Mouse (Mus musculus) hindbrain, postnatal 0 days (tissue): ENCODE measurements around the gene Zfp217. TPM values are rescaled to one million over a fixed set of nuclear protein-coding genes. Genes with fewer than 3 reads are reported as not detected.

Experiments
- ATAC-seq: fragments of 200-750 bp; cut with Nextera tagmentation; 2 replicates; pipeline ENCODE4 v1.8.0; 2017; ENCODE audit warnings: mild to moderate bottlenecking, moderate TSS enrichment, moderate library complexity
- DNase-seq: peaks from one replicate; pipeline ENCODE4 v3.0.0-alpha.2; 2015; ENCODE audit warnings: low spot score
- H3K27ac ChIP-seq: fragments of 300-500 bp; sonication (generic); 2 replicates; pipeline ENCODE4 v1.5.1; 2014; ENCODE audit warnings: mild to moderate bottlenecking
- H3K27me3 ChIP-seq: fragments of 300-500 bp; sonication (generic); 2 replicates; pipeline ENCODE4 v1.6.1; 2014; ENCODE audit warnings: low read length, mixed read lengths; ENCODE audit not compliant: insufficient read depth
- H3K36me3 ChIP-seq: fragments of 300-500 bp; sonication (generic); 2 replicates; pipeline ENCODE4 v1.6.1; 2014; ENCODE audit warnings: low read length, mixed read lengths; ENCODE audit not compliant: insufficient read depth
- H3K4me1 ChIP-seq: fragments of 300-500 bp; sonication (generic); 2 replicates; pipeline ENCODE4 v1.6.1; 2014; ENCODE audit warnings: antibody characterized with exemption, low read length, mixed read lengths; ENCODE audit not compliant: insufficient read depth
- H3K4me2 ChIP-seq: fragments of 300-500 bp; sonication (generic); 2 replicates; pipeline ENCODE4 v1.6.1; 2014; ENCODE audit warnings: low read depth, mild to moderate bottlenecking, low read length, moderate library complexity, mixed read lengths
- H3K4me3 ChIP-seq: fragments of 300-500 bp; sonication (generic); 2 replicates; pipeline ENCODE4 v1.5.1; 2014; ENCODE audit warnings: low read length
- H3K9ac ChIP-seq: fragments of 300-500 bp; sonication (generic); replicated peaks from 2 replicates; pipeline ENCODE4 v1.6.1; 2014; ENCODE audit warnings: mild to moderate bottlenecking, low read length, moderate library complexity, mixed read lengths
- H3K9me3 ChIP-seq: fragments of 300-500 bp; sonication (generic); 2 replicates; pipeline ENCODE4 v1.6.1; 2016; ENCODE audit warnings: low read length, mixed read lengths
- CTCF ChIP-seq: IDR thresholded peaks from 2 replicates; pipeline ENCODE4 v1.5.1; 2016; ENCODE audit warnings: antibody characterized with exemption, control low read depth, low read depth
- WGBS: fragments of 180-500 bp; shearing (Covaris S2); extraction: QIAGEN DNeasy Blood & Tissue Kit; methylation state at CpG from one replicate; pipeline ENCODE4 v1.1.7; 2014; 5-methylcytosine and 5-hydroxymethylcytosine counted together
- polyA plus RNA-seq: library from polyadenylated mRNA; unstranded; fragments of >200 nt; fragmentation: Nextera tagmentation; extraction: Ambion mirVana; gene quantifications from 2 replicates; pipeline ENCODE4 v1.2.1, GENCODE M21; 2015
- total RNA-seq: library from RNA; depleted of rRNA; stranded (reverse); fragments of >200 nt; gene quantifications from 2 replicates; pipeline ENCODE4 v1.2.3, GENCODE M21; 2014

Zfp217 gene
- total and polyA plus RNA-seq, 2 experiments from 2014 or later, result 0.61 to 8.5 TPM

- DNase-seq (no peak), ATAC-seq (no peak)
- H3K9ac ChIP-seq, result no peak overlapping the region
- H3K9me3 ChIP-seq, result no peaks in the 10 kb centered on the region
- H3K36me3 ChIP-seq, result no peaks in the 10 kb centered on the region
- H3K4me2 ChIP-seq, result no peak overlapping the region
- no peak overlapping the region for H3K4me3 ChIP-seq
- WGBS, result 86% methylated on average over 8 of the region's 8 CpGs
- H3K27ac ChIP-seq, result no peak overlapping the region
- no peaks in the 10 kb centered on the region; the same call in 1 of the 2 replicates for H3K4me1 ChIP-seq
- no peak for TF ChIP-seq CTCF
- H3K27me3 ChIP-seq, result no peaks in the 10 kb centered on the region
Measured at GRCm38 (mm10) chr2:170151470-170151869, 3.6 kb upstream of the Zfp217 start.

GRCm38 (mm10) chr2:170148828-170149227 is 925 bp upstream of the Zfp217 start:
- WGBS, result 81% methylated on average over 7 of the region's 7 CpGs
- no peaks in the 10 kb centered on the region for H3K36me3 ChIP-seq
- H3K4me1 ChIP-seq, result no peaks in the 10 kb centered on the region
- no peak overlapping the region for H3K4me3 ChIP-seq
- no peak for TF ChIP-seq CTCF
- DNase-seq, result no peak
- no peak overlapping the region for H3K27ac ChIP-seq
- no peak overlapping the region for H3K4me2 ChIP-seq
- H3K27me3 ChIP-seq, result no peaks in the 10 kb centered on the region
- no peak for ATAC-seq
- no peak overlapping the region for H3K9ac ChIP-seq
- H3K9me3 ChIP-seq, result no peaks in the 10 kb centered on the region

DNA sequence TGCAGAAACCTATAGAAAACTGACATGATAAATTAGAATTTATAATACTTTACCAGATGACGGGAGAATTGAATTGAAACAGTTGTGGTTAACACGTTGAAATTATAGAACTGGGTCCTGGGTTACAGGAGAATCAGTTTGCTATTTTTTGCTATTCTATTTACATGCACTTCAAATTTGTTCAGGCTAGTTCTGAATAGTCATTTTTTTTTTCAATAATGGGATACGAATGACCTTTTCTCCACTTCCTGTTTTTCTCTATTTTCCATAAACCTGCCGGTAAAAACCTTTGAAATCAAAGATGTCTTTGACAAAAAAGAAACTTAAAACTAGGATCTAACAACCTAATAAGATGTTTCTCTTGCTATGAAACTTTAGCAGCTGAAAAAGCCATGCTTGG is 733 bp downstream of the Zfp217 start:
- DNase-seq (no peak), ATAC-seq (no peak)
- Histone ChIP-seq H3K36me3 (no peaks in the 10 kb centered on the region), H3K9ac (no peak overlapping the region), H3K4me3 (no peak overlapping the region), H3K9me3 (no peaks in the 10 kb centered on the region), H3K27ac (no peak overlapping the region), H3K27me3 (no peaks in the 10 kb centered on the region), H3K4me1 (no peaks in the 10 kb centered on the region), H3K4me2 (no peak overlapping the region)
- no peak for TF ChIP-seq CTCF
- 87% methylated on average over 4 of the region's 4 CpGs for WGBS

- Histone ChIP-seq H3K36me3 (no peaks in the 10 kb centered on the region), H3K27me3 (no peaks in the 10 kb centered on the region), H3K9me3 (no peaks in the 10 kb centered on the region), H3K27ac (no peak overlapping the region), H3K4me1 (no peaks in the 10 kb centered on the region), H3K4me3 (no peak overlapping the region), H3K9ac (no peak overlapping the region), H3K4me2 (no peak overlapping the region)
- WGBS, result 92% methylated on average over 10 of the region's 10 CpGs
- DNase-seq (no peak), ATAC-seq (no peak)
- TF ChIP-seq CTCF, result no peak
Measured at GRCm38 (mm10) chr2:170144343-170144742, 3.6 kb downstream of the Zfp217 start.

- WGBS, result 50% methylated on average over 3 of the region's 3 CpGs
Measured at GRCm38 (mm10) chr2:170143861-170144260, 4.0 kb downstream of the Zfp217 start.

GRCm38 (mm10) chr2:170142542-170142941 is 5.4 kb downstream of the Zfp217 start:
- no peaks in the 10 kb centered on the region for H3K27me3 ChIP-seq
- no peak overlapping the region for H3K4me3 ChIP-seq
- no peak for TF ChIP-seq CTCF
- no peaks in the 10 kb centered on the region for H3K9me3 ChIP-seq
- no peak overlapping the region for H3K4me2 ChIP-seq
- H3K9ac ChIP-seq, result no peak overlapping the region
- no peaks in the 10 kb centered on the region for H3K36me3 ChIP-seq
- DNase-seq (no peak), ATAC-seq (no peak)
- H3K27ac ChIP-seq, result no peak overlapping the region
- no peaks in the 10 kb centered on the region for H3K4me1 ChIP-seq
- 92% methylated on average over 10 of the region's 10 CpGs for WGBS

More at GRCm38 (mm10) chr2:170143861-170144260, 4.0 kb downstream of the Zfp217 start:
- Histone ChIP-seq H3K4me2 (no peak overlapping the region), H3K27ac (no peak overlapping the region), H3K36me3 (no peaks in the 10 kb centered on the region), H3K4me3 (no peak overlapping the region), H3K4me1 (no peaks in the 10 kb centered on the region), H3K9ac (no peak overlapping the region), H3K27me3 (no peaks in the 10 kb centered on the region), H3K9me3 (no peaks in the 10 kb centered on the region)
- DNase-seq (no peak), ATAC-seq (no peak)
- no peak for TF ChIP-seq CTCF

DNA sequence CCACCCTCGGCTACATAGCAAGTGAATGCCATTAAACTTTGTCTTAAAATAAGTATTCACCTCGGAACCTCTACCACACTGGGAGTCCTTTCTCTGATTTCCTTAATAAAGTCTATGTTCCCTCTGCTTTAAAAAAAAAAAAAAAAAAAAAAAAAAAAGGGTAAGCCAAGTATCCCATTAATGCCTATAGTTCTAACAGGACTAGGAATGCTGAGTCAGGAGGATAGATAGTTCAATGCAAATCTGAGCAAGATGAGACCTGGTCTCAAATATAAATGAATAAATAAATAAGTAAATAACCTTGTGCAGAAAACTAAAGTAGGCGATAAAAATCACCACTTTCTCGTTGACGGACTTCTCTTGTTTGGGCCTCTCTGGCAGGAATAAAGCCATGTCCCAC is 6.4 kb downstream of the Zfp217 start:
- no peak overlapping the region for H3K27ac ChIP-seq
- no peak for ATAC-seq
- no peak for TF ChIP-seq CTCF
- no peak overlapping the region for H3K9ac ChIP-seq
- DNase-seq, result no peak
- H3K4me3 ChIP-seq, result no peak overlapping the region
- no peaks in the 10 kb centered on the region for H3K36me3 ChIP-seq
- no peaks in the 10 kb centered on the region for H3K9me3 ChIP-seq
- H3K4me1 ChIP-seq, result no peaks in the 10 kb centered on the region
- WGBS, result 94% methylated on average over 5 of the region's 5 CpGs
- H3K4me2 ChIP-seq, result no peak overlapping the region
- H3K27me3 ChIP-seq, result no peaks in the 10 kb centered on the region
